Mouse (Mus musculus) adrenal gland, adult 2 months (tissue): ENCODE measurements around the gene Banp. TPM values are rescaled to one million over a fixed set of nuclear protein-coding genes. Genes with fewer than 3 reads are reported as not detected.

ENCODE experiments used
- DNase-seq: peaks from one replicate; pipeline ENCODE4 v3.0.0; 2021
- polyA plus RNA-seq: library from polyadenylated mRNA; depleted of rRNA; stranded (reverse); fragments of >200 nt; gene quantifications from 2 replicates; pipeline ENCODE4 v1.2.3, GENCODE M21; 2012
- total RNA-seq, 2 experiments: library from RNA; stranded (reverse); gene quantifications; 2 replicates each; pipeline ENCODE4 v1.2.3; 2021

The Banp gene
- total and polyA plus RNA-seq, 3 experiments: 16.3 to 72.6 (median 52.3) TPM

DNA sequence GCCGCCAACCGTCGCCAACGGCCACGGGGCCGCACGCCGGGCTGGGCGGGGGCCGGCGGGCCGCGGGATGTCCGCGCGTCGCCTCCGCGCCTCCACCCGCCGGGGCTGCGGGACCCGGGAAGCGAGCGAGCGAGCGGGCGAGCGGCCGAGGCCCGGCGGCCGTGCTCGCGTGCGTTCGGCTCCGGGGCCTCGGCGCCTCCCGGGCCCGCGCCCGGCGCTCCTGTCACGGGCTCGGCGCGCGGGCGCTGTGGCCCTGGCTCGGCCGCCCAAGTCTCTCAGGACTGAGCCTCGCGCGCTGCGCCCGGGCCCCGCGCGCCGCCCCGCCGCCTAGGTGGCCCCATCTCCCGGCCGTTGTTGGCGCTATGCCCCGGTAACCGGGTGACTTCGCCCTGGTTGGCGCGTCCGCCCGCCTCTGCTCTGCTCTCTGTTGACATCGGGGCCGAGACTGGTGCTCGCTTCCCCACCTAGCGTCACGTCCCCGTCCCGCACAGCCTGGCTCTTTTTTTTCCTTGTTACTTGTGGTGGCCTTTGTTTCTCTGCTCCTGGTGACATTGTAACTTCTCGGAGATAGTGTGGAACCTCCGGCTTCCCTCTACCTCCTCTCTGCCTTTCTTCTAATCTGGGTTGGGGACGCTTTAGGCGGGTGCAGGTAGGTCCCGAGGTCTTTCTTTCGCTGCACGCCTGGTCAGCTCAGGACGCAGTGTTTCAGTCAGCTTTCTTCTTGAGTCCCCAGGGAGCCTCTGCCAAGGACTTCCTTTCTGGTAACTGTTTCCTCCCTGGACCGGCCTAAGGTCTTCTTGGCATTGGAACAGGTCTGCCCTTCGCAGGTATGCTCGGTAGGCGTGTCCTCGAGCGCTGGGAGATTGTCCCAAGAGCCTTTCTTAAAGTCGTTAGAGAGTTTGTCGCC lies 1.5 kb downstream of the Banp start:
- peak; percentile 78 for DNase-seq

DNA sequence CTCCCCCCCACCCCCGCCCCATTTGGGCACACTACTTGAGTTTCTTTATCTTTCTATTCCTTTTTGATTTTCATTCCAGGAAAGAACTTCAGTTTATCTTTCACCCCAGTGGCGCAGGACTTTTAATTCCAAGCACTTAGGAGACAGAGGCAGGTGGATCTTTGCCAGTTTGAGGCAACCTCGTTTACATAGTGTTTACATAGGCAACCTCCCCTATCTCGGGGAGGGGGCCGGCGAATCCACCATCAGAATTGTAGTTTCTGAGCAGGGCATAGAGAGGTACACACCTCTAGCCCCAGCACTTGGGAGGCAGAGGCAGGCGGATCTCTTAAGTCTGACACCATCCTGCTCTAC lies 2.1 kb downstream of the Banp start:
- DNase-seq: no peak

DNA sequence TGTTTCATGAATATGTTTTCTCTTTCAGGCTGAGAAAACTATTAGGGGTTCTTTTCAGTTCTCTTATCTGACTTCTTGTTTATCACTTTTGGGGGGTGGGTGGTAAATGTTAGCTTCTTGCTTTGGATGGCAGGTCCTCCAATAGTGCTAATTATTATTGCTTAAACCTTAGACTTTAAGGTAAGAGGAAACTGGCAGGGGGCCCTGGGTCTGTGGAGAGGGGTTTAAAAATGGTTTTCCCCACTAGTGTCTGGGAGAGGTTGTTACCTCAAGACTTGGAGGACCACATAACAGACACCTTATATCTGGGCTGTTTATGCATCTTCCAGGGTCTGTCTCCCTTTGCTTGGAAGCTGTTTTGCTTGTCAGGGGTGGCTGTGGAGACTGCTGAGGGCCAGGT lies 2.6 kb downstream of the Banp start:
- DNase-seq: no peak

- no peak for DNase-seq
Measured at GRCm38 (mm10) chr8:121952800-121953199, 3.2 kb downstream of the Banp start.

GRCm38 (mm10) chr8:121953821-121954545 lies 4.4 kb downstream of the Banp start:
- DNase-seq: no peak

GRCm38 (mm10) chr8:121954981-121955555 lies 5.5 kb downstream of the Banp start:
- no peak for DNase-seq

GRCm38 (mm10) chr8:121955825-121956500 lies 6.4 kb downstream of the Banp start:
- DNase-seq: no peak

- DNase-seq: no peak
Measured at GRCm38 (mm10) chr8:121958395-121958794, 8.8 kb downstream of the Banp start.

DNA sequence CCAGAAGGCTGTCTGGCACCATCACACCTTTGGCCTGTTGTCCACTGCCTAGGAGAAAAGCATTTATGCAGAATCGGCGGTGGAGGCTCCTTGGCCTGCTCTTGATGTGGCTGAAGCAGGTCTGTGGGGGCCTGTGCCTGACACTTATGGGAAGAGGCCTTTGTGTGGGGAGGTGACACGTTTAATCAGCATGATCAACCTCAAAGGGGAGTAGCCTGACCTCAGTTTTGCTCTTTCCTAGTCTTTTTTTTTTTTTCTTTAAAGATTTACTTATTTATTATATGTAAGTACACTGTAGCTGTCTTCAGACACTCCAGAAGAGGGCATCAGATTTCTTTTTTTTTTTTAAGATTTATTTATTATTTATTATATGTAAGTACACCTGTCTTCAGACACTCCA lies 13.3 kb downstream of the Banp start:
- DNase-seq: no peak

GRCm38 (mm10) chr8:121964716-121965512 lies 15.4 kb downstream of the Banp start:
- DNase-seq: no peak

GRCm38 (mm10) chr8:121966110-121966509 lies 16.6 kb downstream of the Banp start:
- no peak for DNase-seq

- peak; percentile 56 for DNase-seq
Measured at GRCm38 (mm10) chr8:121966714-121967448, 17.3 kb downstream of the Banp start.

GRCm38 (mm10) chr8:121967977-121968376 lies 18.4 kb downstream of the Banp start:
- DNase-seq: peak; percentile 47

- DNase-seq: no peak
Measured at GRCm38 (mm10) chr8:121968542-121968941, 19.0 kb downstream of the Banp start.

DNA sequence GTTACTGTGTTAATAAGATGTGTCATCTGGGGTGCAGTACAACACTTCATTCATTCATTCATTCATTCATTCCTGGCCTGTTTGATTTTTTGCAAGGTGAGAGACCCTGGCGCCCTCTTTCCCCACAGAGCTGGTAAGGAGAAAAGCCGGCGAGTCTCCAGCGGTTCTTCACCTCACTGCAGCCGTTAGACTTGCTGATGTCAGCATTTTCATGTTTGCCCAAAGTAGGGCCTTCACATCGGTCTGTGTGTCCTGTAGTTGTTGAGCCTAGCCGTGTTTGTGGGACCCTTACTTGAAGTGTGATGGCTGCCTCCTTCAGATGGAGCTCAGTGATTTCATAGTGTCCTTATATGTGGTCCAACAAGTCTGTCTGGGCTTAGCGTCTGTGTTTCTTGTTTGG lies 20.7 kb downstream of the Banp start:
- no peak for DNase-seq

DNA sequence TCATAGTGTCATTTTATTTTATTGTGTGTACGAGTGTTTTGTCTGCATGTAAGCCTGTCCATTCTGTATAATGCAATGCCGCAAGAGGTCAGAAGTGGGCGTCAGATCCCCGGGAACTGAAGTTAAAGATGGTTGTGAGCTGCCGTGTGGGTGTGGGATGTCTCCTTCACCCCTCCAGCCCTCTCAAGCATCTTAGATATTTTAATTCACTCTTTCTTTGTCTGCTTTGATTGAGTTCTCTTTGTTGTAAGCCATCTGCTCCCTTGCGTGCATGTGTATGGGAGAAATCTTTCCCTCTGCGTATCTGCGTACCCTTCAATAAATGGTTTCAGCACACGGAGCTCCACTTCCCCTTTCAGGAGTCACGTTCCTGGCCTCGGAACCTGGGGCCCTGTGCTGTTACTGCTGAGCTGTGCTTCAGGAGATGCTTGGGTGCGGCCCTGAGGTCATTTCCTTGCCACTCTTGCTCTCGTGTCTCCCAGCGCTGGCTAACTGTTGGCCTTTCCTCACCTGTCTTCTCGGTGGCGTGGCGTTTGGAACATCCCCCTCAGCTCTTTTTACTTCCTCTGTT lies 22.0 kb downstream of the Banp start:
- no peak for DNase-seq

- no peak for DNase-seq
Measured at GRCm38 (mm10) chr8:121973906-121974305, 24.4 kb downstream of the Banp start.

- DNase-seq: no peak
Measured at GRCm38 (mm10) chr8:121977819-121978590, 28.5 kb downstream of the Banp start.

- DNase-seq: no peak
Measured at GRCm38 (mm10) chr8:121978670-121979069, 29.1 kb downstream of the Banp start.
